Mouse (Mus musculus) erythroblast, embryonic 14.5 days (primary cell): ENCODE results near the gene Prkce.

ENCODE experiments used
- GATA1 ChIP-seq: IDR thresholded peaks from 2 replicates; pipeline ENCODE4 v1.6.1; 2012; ENCODE audit warnings: low read length, inconsistent platforms, mixed read lengths
- TAL1 ChIP-seq: IDR thresholded peaks from 3 replicates; pipeline ENCODE4 v1.6.1; 2012; ENCODE audit warnings: low read length, inconsistent platforms, mixed read lengths

GRCm38 (mm10) chr17:86370106-86370742 is 202.6 kb downstream of the Prkce start:
- TF ChIP-seq GATA1: no peak
- TF ChIP-seq TAL1: no peak
